Mouse (Mus musculus) kidney, postnatal 4 days (tissue): ENCODE results near the gene Zfp410.

Experiments used
- DNase-seq, 2 experiments: peaks; one replicate each; pipeline ENCODE4 v3.0.0; 2021; ENCODE audit warnings: mixed read lengths in 2 of 2

Gene Zfp410

DNA sequence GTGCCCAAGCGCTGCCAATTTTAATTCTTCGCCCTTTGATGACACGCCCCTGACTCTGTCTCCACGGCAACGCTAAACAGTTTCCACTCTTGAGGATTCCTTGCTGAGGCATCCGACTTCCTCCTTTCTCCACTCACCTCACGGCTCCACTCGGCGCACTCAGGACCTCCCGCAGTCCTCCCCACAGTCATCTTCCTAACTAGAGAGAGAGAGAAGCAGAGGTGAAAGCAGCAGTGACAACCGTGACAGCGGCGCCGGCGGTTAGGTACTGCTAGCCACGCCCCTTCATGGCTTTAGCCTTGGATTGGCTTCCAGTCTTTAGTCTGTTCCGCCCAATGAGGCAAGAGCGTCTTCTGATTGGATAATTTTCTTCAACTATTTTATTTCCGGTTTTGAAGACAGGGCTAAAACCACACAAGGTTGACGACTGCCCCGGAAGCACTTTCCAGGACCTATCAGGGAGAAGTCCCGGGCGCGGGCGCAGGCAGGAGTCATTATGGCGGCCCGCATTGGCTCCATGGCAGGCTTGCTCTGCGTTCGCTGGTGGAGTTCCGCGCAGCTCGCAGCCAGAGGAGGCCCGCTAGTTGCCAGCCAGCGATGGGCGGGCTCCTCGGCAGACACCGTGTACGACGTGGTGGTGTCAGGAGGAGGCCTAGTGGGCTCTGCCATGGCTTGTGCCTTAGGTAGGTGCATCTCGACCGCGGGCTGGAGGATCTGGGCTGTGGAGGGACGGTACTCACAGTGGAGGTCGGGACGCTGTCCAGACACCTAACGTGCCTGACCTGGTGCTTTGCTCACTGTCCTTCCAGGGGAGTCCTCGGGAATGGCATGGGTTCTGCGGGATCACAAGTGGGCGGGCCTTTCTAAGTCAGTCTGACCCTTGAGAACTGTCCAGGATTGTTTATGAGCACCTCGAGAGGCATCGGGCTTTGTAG lies 45.2 kb downstream of the Zfp410 start, which contains the start of the genes Coq6 and Fam161b:
TSS of gene Coq6 (plus strand) at position 103 of the 935 bp plus-strand sequence.
TSS of gene Fam161b (minus strand) at position 279 of the 935 bp plus-strand sequence.
- DNase-seq: peak; percentile 96 to 98

DNA sequence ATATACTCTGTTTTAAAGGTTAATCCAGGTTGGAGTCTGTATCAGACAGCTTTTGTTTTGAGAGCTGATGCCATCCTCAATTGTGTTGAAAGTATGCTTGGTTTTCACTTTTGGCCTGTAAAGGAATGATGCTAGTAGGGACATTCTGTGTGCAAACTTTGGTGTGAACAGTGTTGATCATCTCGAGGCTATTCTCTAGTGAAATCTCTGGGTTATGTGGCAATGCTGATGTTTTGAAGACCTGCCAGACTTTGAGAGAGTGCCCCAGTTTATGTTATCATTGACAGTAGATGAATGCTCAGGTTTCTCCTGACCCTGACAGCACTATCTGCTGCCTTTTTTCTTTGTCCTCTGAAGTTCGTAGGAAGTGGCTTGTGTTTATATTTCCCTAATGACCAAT lies 46.2 kb downstream of the Zfp410 start:
- DNase-seq: no peak

DNA sequence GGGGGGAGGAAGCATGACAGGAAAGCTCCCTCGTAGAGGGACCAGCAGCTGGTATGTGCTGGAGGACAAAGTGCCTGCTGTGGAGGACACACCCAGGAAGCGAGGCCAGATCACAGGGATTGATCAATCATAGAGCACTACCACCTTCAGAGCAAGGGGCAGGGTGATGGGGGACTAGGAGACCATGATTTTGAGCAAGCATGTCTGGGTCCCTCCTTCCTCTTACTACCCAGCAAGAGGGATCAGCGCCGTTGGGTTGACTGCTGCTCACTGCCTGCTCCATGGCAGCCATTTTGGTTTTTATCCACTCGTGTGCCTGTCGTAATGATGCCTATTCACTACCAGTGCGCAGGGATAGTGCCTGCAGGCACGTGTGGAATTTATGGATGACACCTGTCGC lies 47.6 kb downstream of the Zfp410 start:
- DNase-seq: no peak

DNA sequence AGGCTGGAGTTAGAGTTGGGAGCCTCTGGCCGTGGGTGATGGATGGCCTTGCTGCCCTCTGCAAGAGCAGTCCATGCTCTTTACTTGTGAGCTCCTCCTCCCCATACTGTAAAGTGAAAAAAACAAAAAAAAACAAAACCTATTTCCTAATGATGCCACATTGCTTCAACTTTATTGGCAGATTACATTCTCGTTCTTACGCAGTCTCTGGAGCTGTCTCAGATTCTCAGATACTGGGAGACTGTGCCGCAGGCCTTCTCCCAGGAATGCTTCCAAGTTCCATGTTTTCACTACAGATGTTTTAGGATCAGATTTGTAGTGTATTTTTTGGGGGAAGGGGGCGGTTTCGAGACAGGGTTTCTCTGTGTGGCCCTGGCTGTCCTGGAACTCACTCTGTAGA lies 48.5 kb downstream of the Zfp410 start:
- no peak for DNase-seq

DNA sequence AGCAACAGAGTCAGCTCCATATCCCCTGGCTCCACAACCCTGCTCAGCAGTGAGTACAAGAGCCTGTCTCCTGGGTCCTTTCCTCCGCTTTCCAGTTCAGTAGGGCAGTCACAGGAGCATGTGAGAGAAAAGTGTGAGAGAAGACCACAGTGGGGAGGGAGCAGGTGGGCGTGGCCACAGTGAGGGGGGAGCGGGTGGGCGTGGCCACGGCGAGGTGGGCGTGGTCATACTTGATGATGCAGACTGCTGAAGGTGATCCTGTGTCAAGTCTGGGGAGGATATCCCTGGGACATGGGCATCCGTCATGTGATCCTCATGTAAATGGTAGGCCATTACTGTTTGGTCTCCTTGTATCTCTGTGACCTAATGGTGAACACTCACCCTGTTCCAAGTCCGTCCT lies 50.3 kb downstream of the Zfp410 start:
- no peak for DNase-seq

GRCm38 (mm10) chr12:84371647-84372046 lies 55.0 kb downstream of the Zfp410 start:
- no peak for DNase-seq

DNA sequence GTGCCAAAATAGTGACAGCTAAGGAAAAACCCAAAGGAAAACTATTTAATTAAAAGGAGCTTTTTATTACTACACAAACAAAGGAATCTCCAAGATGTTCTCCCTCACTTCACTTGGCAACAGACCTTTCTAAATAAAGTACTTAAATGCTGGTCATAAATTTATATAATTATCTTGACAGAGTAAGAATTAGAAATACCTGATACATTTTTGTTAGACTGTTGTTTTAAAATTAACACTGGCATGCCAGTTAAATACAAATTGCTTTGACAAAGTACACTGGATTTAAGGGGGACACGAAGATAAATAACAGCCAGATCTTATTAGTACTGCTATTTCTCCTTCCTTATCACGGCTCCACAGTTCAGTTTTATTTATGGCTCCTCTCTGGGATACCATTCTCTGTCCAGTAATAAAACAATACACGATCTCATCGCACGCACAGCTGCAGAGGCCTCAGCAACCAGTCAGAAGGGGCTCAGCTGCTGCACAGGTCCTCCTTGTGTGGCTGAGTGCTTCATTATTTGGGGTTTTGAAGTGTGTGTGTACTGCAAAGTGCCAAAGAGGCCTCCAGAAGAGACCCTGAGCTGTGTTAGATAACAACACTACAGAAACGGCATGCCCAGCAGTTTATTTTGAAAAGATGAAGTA lies 57.3 kb downstream of the Zfp410 start:
- peak; percentile 20 to 38 for DNase-seq

- DNase-seq: no peak
Observed at GRCm38 (mm10) chr12:84382369-84382768, 65.7 kb downstream of the Zfp410 start.

DNA sequence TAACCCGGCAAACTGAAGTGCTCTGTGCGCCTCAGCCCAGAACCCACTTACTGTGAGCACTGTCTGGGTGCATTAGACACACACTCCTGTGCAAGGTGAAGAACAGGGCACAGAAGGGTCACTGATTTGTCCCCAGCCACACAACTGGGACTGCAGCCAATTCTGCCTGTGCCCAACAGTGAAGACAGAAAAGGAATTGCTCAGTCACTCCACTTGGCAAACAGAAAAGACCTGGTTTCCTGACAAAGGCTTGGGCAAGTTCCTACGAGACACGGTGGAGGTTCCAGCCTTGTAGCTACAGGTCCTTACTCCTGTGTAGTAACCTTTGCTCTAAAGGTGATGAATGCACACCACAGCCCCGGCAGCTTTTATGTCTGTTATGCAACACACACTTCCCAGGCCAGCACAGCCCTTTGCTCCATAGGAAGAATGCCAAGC lies 68.0 kb downstream of the Zfp410 start:
- peak in 1 of 2 experiments; percentile 33 for DNase-seq

- no peak for DNase-seq
Observed at GRCm38 (mm10) chr12:84385408-84385807, 68.8 kb downstream of the Zfp410 start.

- no peak for DNase-seq
Observed at GRCm38 (mm10) chr12:84388097-84388496, 71.4 kb downstream of the Zfp410 start.

DNA sequence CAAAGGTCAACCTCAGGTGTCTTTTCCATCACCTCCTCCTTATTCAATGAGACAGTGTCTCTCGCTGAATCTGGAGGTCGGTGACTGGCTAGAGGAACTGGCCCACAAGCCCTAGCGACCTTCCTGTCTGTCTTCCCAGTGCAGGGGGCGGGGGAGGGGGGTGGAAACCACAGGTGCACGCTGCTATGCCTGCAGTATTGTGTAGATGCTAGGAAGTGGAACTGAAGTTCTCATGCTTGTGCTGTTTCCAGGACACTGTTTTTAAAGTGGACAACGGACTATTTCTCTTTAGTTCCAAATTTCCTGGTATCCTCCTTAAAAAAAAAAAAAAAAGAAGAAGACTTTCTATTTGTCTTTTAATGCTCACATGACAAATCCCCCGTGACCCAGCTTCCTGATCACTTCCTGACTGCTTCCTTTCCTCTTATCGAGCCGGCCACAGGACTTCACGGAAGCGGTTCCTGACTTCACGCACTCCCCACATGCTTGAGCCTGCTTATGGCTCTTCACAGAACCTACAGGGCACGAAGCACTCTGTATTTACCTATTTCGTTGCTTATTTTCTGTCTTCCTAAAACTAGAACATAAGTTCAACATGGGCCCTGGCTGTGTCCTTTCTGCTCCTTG lies 72.2 kb downstream of the Zfp410 start:
- DNase-seq: no peak

DNA sequence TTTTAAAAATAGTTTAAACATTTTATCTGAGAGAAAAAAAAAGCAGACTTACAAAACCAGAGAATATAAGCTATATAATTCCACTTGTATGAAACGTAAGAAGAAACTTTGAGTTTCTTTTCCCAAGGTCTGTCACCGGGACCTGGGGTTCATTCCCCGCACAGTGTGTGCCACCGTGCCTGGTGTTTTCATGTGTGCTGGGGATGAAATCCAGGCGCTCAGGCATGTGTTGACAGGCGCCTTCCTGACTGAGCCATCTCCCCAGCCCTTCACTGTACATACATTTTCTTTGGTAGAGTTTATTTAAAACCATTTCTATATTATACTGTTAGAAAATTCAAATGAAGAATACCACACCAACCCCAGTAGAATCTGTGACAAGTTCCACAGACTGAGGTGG lies 73.7 kb downstream of the Zfp410 start:
- DNase-seq: no peak

GRCm38 (mm10) chr12:84392681-84393080 lies 76.0 kb downstream of the Zfp410 start:
- DNase-seq: no peak
